Mouse (Mus musculus): Measurements from ENCODE around the gene D11Wsu47e.

- no peak for TF ChIP-seq POLR2A (IDR thresholded peaks at IDR 0.05; ENCODE audit: low read depth, low read length)
- TF ChIP-seq CTCF (IDR thresholded peaks at IDR 0.05; ENCODE audit: extremely low read depth, insufficient read length, insufficient replicate concordance, low read depth, low read length) = no peak
Measured at GRCm38 (mm10) chr11:113676847-113677246, 7.4 kb upstream of the D11Wsu47e start.

Data from small intestine, adult 2 months (tissue).